Comparison of ENCODE assay signal across 9 mouse cellular contexts in the genomic region with DNA sequence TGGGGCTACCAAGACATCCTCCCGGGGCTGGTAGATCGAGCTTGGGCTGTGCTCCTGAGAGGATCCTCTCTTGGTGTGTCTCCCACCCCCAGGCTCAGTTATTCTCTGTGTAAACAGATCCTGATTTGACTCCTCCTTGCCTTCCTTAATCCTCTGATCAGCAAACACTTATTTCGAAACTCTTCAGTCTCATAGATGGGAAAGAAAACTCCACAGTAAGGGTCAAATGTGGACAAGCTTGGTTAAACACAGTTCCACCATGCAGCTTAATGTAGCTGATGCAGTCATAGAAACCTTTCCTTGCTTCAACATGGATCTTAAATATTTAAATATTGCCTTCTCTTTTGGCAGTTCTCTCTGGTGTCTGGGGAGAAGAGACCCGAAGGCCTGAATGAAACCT.
DNase-seq lines count a peak whose midpoint lies in the region; ATAC-seq and TF ChIP-seq lines count a peak whose summit lies in the region.
"Had no signal": no experiment of that assay in that cellular context is flagged by ENCODE, and none has a peak within 500 bp of the region (broad histone marks: within the 10 kb centered on the region; RNA-seq: fewer than 3 reads in every experiment).

No protein-coding gene starts in this region.

- H3K9ac ChIP-seq in kidney, postnatal 0 days (ENCODE audit: low read depth, low read length): no peak overlapping the region
- H3K9ac ChIP-seq in intestine, embryonic 15.5 days: no peak overlapping the region
- H3K9ac ChIP-seq in neural tube, embryonic 14.5 days (replicated peaks; ENCODE audit: low read depth, low read length): no peak overlapping the region

- H3K27me3 ChIP-seq in kidney, postnatal 0 days (ENCODE audit: insufficient read depth, low read length): no peaks in the 10 kb centered on the region
- H3K27me3 ChIP-seq in forebrain, embryonic 10.5 days (ENCODE audit: poor library complexity, severe bottlenecking): peaks cover 56% of the 10 kb centered on the region
- H3K27me3 ChIP-seq in intestine, embryonic 15.5 days (replicated peaks): no peaks in the 10 kb centered on the region
- no peaks in the 10 kb centered on the region for H3K27me3 ChIP-seq in neural tube, embryonic 14.5 days (ENCODE audit: control insufficient read depth, insufficient read depth, low read length)

- no peak overlapping the region for H3K4me2 ChIP-seq in kidney, postnatal 0 days (ENCODE audit: low read length)
- peak overlapping the region; percentile 35; the same call in 1 of the 2 replicates for H3K4me2 ChIP-seq in intestine, embryonic 15.5 days (replicated peaks)
- H3K4me2 ChIP-seq in neural tube, embryonic 14.5 days (ENCODE audit: low read depth, low read length): no peak overlapping the region

- peak; percentile 29 for DNase-seq in kidney, postnatal 0 days (ENCODE audit: low spot score)
- no peak for DNase-seq in kidney, adult 8-10 months
- DNase-seq in forebrain, embryonic 10.5 days (ENCODE audit: extremely low spot score, low spot score): no peak
- no peak for DNase-seq in cerebellum, adult 8-10 months
- no peak for DNase-seq in adrenal gland, postnatal 4 days (ENCODE audit: low spot score in 2 of 2)
- DNase-seq in B cell, adult 2 months: no peak

- H3K4me1 ChIP-seq in kidney, postnatal 0 days (replicated peaks; ENCODE audit: insufficient read depth, low read length): peaks cover 31% of the 10 kb centered on the region; the same call in 1 of the 2 replicates
- peaks cover 62% of the 10 kb centered on the region for H3K4me1 ChIP-seq in forebrain, embryonic 10.5 days
- peaks cover 22% of the 10 kb centered on the region for H3K4me1 ChIP-seq in intestine, embryonic 15.5 days (replicated peaks)
- H3K4me1 ChIP-seq in neural tube, embryonic 14.5 days (ENCODE audit: control insufficient read depth, insufficient read depth, low read length): peaks cover 17% of the 10 kb centered on the region

- no peaks in the 10 kb centered on the region for H3K9me3 ChIP-seq in kidney, postnatal 0 days (replicated peaks; ENCODE audit: low read length)
- no peaks in the 10 kb centered on the region for H3K9me3 ChIP-seq in forebrain, embryonic 10.5 days
- H3K9me3 ChIP-seq in intestine, embryonic 15.5 days: no peaks in the 10 kb centered on the region
- H3K9me3 ChIP-seq in neural tube, embryonic 14.5 days (ENCODE audit: control insufficient read depth, low read length): no peaks in the 10 kb centered on the region

- WGBS in kidney, postnatal 0 days: 24% methylated on average over 4 of the region's 4 CpGs
- 5% methylated on average over 4 of the region's 4 CpGs for WGBS in forebrain, embryonic 10.5 days
- WGBS in intestine, embryonic 15.5 days: 27% methylated on average over 4 of the region's 4 CpGs
- 18% methylated on average over 4 of the region's 4 CpGs for WGBS in neural tube, embryonic 14.5 days

- no peaks in the 10 kb centered on the region for H3K36me3 ChIP-seq in kidney, postnatal 0 days (ENCODE audit: insufficient read depth, low read length)
- H3K36me3 ChIP-seq in forebrain, embryonic 10.5 days (replicated peaks): no peaks in the 10 kb centered on the region
- no peaks in the 10 kb centered on the region for H3K36me3 ChIP-seq in intestine, embryonic 15.5 days
- no peaks in the 10 kb centered on the region for H3K36me3 ChIP-seq in neural tube, embryonic 14.5 days (ENCODE audit: control insufficient read depth, insufficient read depth, low read length)

- TF ChIP-seq CTCF in kidney, postnatal 0 days (IDR thresholded peaks at IDR 0.05; ENCODE audit: low read depth): no peak

- no peak for ATAC-seq in kidney, postnatal 0 days (replicated peaks; ENCODE audit: low FRiP score, low read depth)
- ATAC-seq in intestine, embryonic 15.5 days: peak; percentile 9; the same call in 1 of the 2 replicates
- no peak for ATAC-seq in neural tube, embryonic 14.5 days (ENCODE audit: low read depth)
- ATAC-seq: CD4-positive, CD25-positive, alpha-beta regulatory T cell, adult 4 months had no signal

- no peak overlapping the region for H3K4me3 ChIP-seq in kidney, postnatal 0 days (replicated peaks; ENCODE audit: low read depth, low read length)
- H3K4me3 ChIP-seq in forebrain, embryonic 10.5 days: peak overlapping the region; percentile 42
- H3K4me3 ChIP-seq in intestine, embryonic 15.5 days (replicated peaks): no peak overlapping the region
- no peak overlapping the region for H3K4me3 ChIP-seq in neural tube, embryonic 14.5 days (ENCODE audit: low read depth, low read length)

- peak overlapping the region; percentile 77 for H3K27ac ChIP-seq in kidney, postnatal 0 days
- H3K27ac ChIP-seq in forebrain, embryonic 10.5 days: peak overlapping the region; percentile 90
- peak overlapping the region; percentile 90 for H3K27ac ChIP-seq in intestine, embryonic 15.5 days
- H3K27ac ChIP-seq in neural tube, embryonic 14.5 days (ENCODE audit: low read depth, low read length): peak overlapping the region; percentile 24

Comparison
In these comparisons a context has a peak if more than half of its experiments do, and no peak if none do; other contexts are left out.
1. H3K27ac ChIP-seq: peak in every context shown above with its lines; median percentile 90 in forebrain, embryonic 10.5 days; 90 in intestine, embryonic 15.5 days; 77 in kidney, postnatal 0 days; 24 in neural tube, embryonic 14.5 days.